Mouse (Mus musculus) testis, adult 2 months (tissue): ENCODE results near the gene Sft2d1.
"Not testable (repeated sequence)": the region's sequence is repeated elsewhere in the genome, so short reads cannot be mapped to it uniquely, and the experiment has no call there.

Experiments used
- CTCF ChIP-seq: fragments of 200-500 bp; IDR thresholded peaks from 2 replicates; pipeline ENCODE4 v1.5.1; 2012; ENCODE audit warnings: low read depth, mild to moderate bottlenecking, inconsistent platforms, low read length, moderate library complexity; ENCODE audit not compliant: control insufficient read depth, insufficient read depth, insufficient replicate concordance
- POLR2A ChIP-seq: fragments of 200-500 bp; IDR thresholded peaks from 2 replicates; pipeline ENCODE4 v1.6.1; 2012; ENCODE audit warnings: low read depth, mild to moderate bottlenecking, inconsistent platforms, low read length, moderate library complexity; ENCODE audit not compliant: control insufficient read depth

- TF ChIP-seq POLR2A = not testable (repeated sequence)
- peak; percentile 18; the same call in 1 of the 2 replicates for TF ChIP-seq CTCF
These were observed 46.3 kb upstream of the Sft2d1 start for GRCm38 (mm10) chr17:8264638-8265037.
